Mouse (Mus musculus) CH12.LX (cell line): ENCODE measurements around the gene Kalrn. TPM values are rescaled to one million over a fixed set of nuclear protein-coding genes. Genes with fewer than 3 reads are reported as not detected.

Source experiments
- DNase-seq: peaks from one replicate; pipeline ENCODE4 v3.0.0-alpha.2; 2013; ENCODE audit errors: extremely low read depth
- H3K27ac ChIP-seq: 2 replicates; pipeline ENCODE4 v1.5.1; 2012; ENCODE audit warnings: low read depth, mild to moderate bottlenecking, control low read depth, moderate library complexity; ENCODE audit not compliant: insufficient read depth
- H3K27me3 ChIP-seq: replicated peaks from 2 replicates; pipeline ENCODE3; 2012; ENCODE audit warnings: inconsistent platforms
- H3K36me3 ChIP-seq, 2 experiments: replicated peaks in 1 of 2; 2 replicates each; pipeline versions ENCODE3 to v1.6.1; 2012; ENCODE audit warnings: inconsistent platforms in 1 of 2, low read length in 1 of 2, mild to moderate bottlenecking in 1 of 2, mixed read lengths in 1 of 2, moderate library complexity in 1 of 2; ENCODE audit not compliant: control insufficient read depth in 1 of 2, insufficient read depth in 1 of 2
- H3K4me1 ChIP-seq, 2 experiments: 2 replicates each; pipeline ENCODE4 v1.6.1; 2012; ENCODE audit warnings: inconsistent platforms in 1 of 2, moderate library complexity in 1 of 2; ENCODE audit not compliant: insufficient read depth in 2 of 2, control insufficient read depth in 1 of 2
- H3K4me2 ChIP-seq: 2 replicates; pipeline ENCODE4 v1.6.1; 2012; ENCODE audit warnings: low read depth, mild to moderate bottlenecking, control low read depth; ENCODE audit not compliant: poor library complexity, insufficient read depth, severe bottlenecking
- H3K4me3 ChIP-seq, 3 experiments: fragments of 150-350 bp in 1 of 3; sonication (generic) in 1 of 3; replicated peaks in 1 of 3; 2 replicates each; pipeline versions ENCODE3 to v1.5.1; 2011 to 2012; ENCODE audit warnings: low read depth in 2 of 3, low read length in 2 of 3, mild to moderate bottlenecking in 2 of 3, moderate library complexity in 2 of 3, control low read depth in 1 of 3, improper control_type of control experiment in 1 of 3, inconsistent platforms in 1 of 3, mixed read lengths in 1 of 3; ENCODE audit not compliant: poor library complexity in 1 of 3
- H3K79me2 ChIP-seq: replicated peaks from 2 replicates; pipeline ENCODE4 v1.6.1; 2012; ENCODE audit warnings: mild to moderate bottlenecking, moderate library complexity; ENCODE audit not compliant: control insufficient read depth, poor library complexity, insufficient read depth, severe bottlenecking; ENCODE audit errors: extremely low read depth
- H3K9ac ChIP-seq: 2 replicates; pipeline ENCODE4 v1.6.1; 2012; ENCODE audit warnings: low read depth, mild to moderate bottlenecking, control low read depth, moderate library complexity; ENCODE audit not compliant: insufficient read depth
- H3K9me3 ChIP-seq: replicated peaks from 2 replicates; pipeline ENCODE3; 2012; ENCODE audit warnings: low read length, inconsistent platforms, mixed read lengths
- BHLHE40 ChIP-seq: IDR thresholded peaks from 2 replicates; pipeline ENCODE4 v1.6.1; 2011; ENCODE audit warnings: mild to moderate bottlenecking, low read depth, low read length, improper control_type of control experiment
- CHD1 ChIP-seq: IDR thresholded peaks from 2 replicates; pipeline ENCODE4 v1.6.1; 2012; ENCODE audit warnings: low read depth, low read length, improper control_type of control experiment, inconsistent platforms
- EP300 ChIP-seq: IDR thresholded peaks from 2 replicates; pipeline ENCODE4 v1.6.1; 2011; ENCODE audit warnings: low read length, improper control_type of control experiment
- ETS1 ChIP-seq: conservative IDR thresholded peaks from 2 replicates; pipeline ENCODE4 v1.6.1; 2012; ENCODE audit warnings: low read depth, mild to moderate bottlenecking, inconsistent platforms, low read length, improper control_type of control experiment, moderate library complexity
- HCFC1 ChIP-seq: IDR thresholded peaks from 2 replicates; pipeline ENCODE4 v1.6.1; 2012; ENCODE audit warnings: low read depth, mild to moderate bottlenecking, inconsistent platforms, low read length, improper control_type of control experiment
- IRF4 ChIP-seq: IDR thresholded peaks from 2 replicates; pipeline ENCODE4 v1.6.1; 2014; ENCODE audit warnings: low read depth, mild to moderate bottlenecking, inconsistent platforms, low read length, improper control_type of control experiment
- JUND ChIP-seq: conservative IDR thresholded peaks from 2 replicates; pipeline ENCODE4 v1.6.1; 2011; ENCODE audit warnings: low read depth, low read length, improper control_type of control experiment
- KAT2A ChIP-seq: IDR thresholded peaks from 2 replicates; pipeline ENCODE4 v1.6.1; 2012; ENCODE audit warnings: low read length, improper control_type of control experiment, inconsistent platforms; ENCODE audit not compliant: insufficient replicate concordance
- MAFK ChIP-seq: IDR thresholded peaks from 2 replicates; pipeline ENCODE4 v1.6.1; 2011; ENCODE audit warnings: low read length, improper control_type of control experiment; ENCODE audit not compliant: insufficient replicate concordance
- MAZ ChIP-seq: IDR thresholded peaks from 2 replicates; pipeline ENCODE4 v1.6.1; 2012; ENCODE audit warnings: low read depth, mild to moderate bottlenecking, inconsistent platforms, low read length, improper control_type of control experiment, moderate library complexity
- MXI1 ChIP-seq: IDR thresholded peaks from 2 replicates; pipeline ENCODE4 v1.6.1; 2011; ENCODE audit warnings: mild to moderate bottlenecking, low read depth, low read length, improper control_type of control experiment
- MYC ChIP-seq: IDR thresholded peaks from 2 replicates; pipeline ENCODE4 v1.6.1; 2011; ENCODE audit warnings: low read depth, mild to moderate bottlenecking, improper control_type of control experiment, low read length
- NELFE ChIP-seq: IDR thresholded peaks from 2 replicates; pipeline ENCODE4 v1.6.1; 2011; ENCODE audit warnings: low read depth, low read length, improper control_type of control experiment
- POLR2AphosphoS2 ChIP-seq: IDR thresholded peaks from 2 replicates; pipeline ENCODE4 v1.6.1; 2011; ENCODE audit warnings: low read depth, low read length, improper control_type of control experiment
- RCOR1 ChIP-seq: conservative IDR thresholded peaks from 2 replicates; pipeline ENCODE4 v1.6.1; 2012; ENCODE audit warnings: low read depth, mild to moderate bottlenecking, inconsistent platforms, low read length, improper control_type of control experiment
- SMC3 ChIP-seq: IDR thresholded peaks from 2 replicates; pipeline ENCODE4 v1.6.1; 2011; ENCODE audit warnings: low read depth, low read length, improper control_type of control experiment
- TBP ChIP-seq: conservative IDR thresholded peaks from 2 replicates; pipeline ENCODE4 v1.6.1; 2011; ENCODE audit warnings: low read depth, low read length, improper control_type of control experiment
- TCF12 ChIP-seq: IDR thresholded peaks from 2 replicates; pipeline ENCODE4 v1.6.1; 2014; ENCODE audit warnings: low read depth, mild to moderate bottlenecking, inconsistent platforms, low read length, improper control_type of control experiment
- UBTF ChIP-seq: IDR thresholded peaks from 2 replicates; pipeline ENCODE4 v1.6.1; 2012; ENCODE audit warnings: low read depth, mild to moderate bottlenecking, inconsistent platforms, low read length, improper control_type of control experiment, moderate library complexity
- USF1 ChIP-seq: IDR thresholded peaks from 2 replicates; pipeline ENCODE4 v1.6.1; 2014; ENCODE audit warnings: low read depth, mild to moderate bottlenecking, inconsistent platforms, low read length, improper control_type of control experiment
- ZC3H11A ChIP-seq: IDR thresholded peaks from 2 replicates; pipeline ENCODE4 v1.6.1; 2012; ENCODE audit warnings: low read depth, mild to moderate bottlenecking, inconsistent platforms, low read length, improper control_type of control experiment
- ZKSCAN1 ChIP-seq: IDR thresholded peaks from 2 replicates; pipeline ENCODE4 v1.6.1; 2012; ENCODE audit warnings: low read depth, inconsistent platforms, low read length, improper control_type of control experiment, borderline replicate concordance
- ZNF384 ChIP-seq: IDR thresholded peaks from 2 replicates; pipeline ENCODE4 v1.6.1; 2012; ENCODE audit warnings: low read depth, low read length, improper control_type of control experiment, inconsistent platforms
- dilution Hi-C: fragments of 300-500 bp; cut with MboI; formaldehyde crosslinking; loops from 2 replicates; pipeline ENCODE4 v1.14.3; 2020; ENCODE audit warnings: low sequenced_read_pairs; ENCODE audit not compliant: extremely low pct_unique_long_range_greater_than_20kb, extremely low pct_ligation_motif_present
- in situ Hi-C: fragments of 300-500 bp; cut with MboI; formaldehyde crosslinking; loops from 3 replicates; pipeline ENCODE4 v1.14.3; 2019; ENCODE audit warnings: low sequenced_read_pairs, low pct_ligation_motif_present, low pct_unique_long_range_greater_than_20kb, mixed read lengths
- polyA plus RNA-seq: library from polyadenylated mRNA; unstranded; fragments of >175 nt; gene quantifications from 2 replicates; pipeline ENCODE4 v1.2.1, GENCODE M21; 2012; ENCODE audit warnings: low read depth; ENCODE audit not compliant: insufficient read length
- total RNA-seq, 2 experiments: library from RNA; depleted of rRNA; stranded (reverse); fragments of 300-350 nt in 1 of 2; fragments of >200 nt in 1 of 2; gene quantifications; 2 replicates each; pipeline ENCODE4 v1.2.3; 2012 to 2014

Kalrn gene
- total and polyA plus RNA-seq, 3 experiments = 0.08 to 0.09 TPM; not detected in 1

- Histone ChIP-seq H3K4me1 (no peaks in the 10 kb centered on the region), H3K27ac (no peak overlapping the region), H3K4me3 (no peak overlapping the region), H3K4me2 (no peak overlapping the region), H3K27me3 (peaks cover 47% of the 10 kb centered on the region), H3K9me3 (peaks cover 3% of the 10 kb centered on the region), H3K79me2 (no peaks in the 10 kb centered on the region), H3K9ac (no peak overlapping the region), H3K36me3 (no peaks in the 10 kb centered on the region)
- dilution Hi-C loops (no loop called here), in situ Hi-C loops (no loop called here)
- no peak for DNase-seq
- TF ChIP-seq TBP = no peak
- no peak for TF ChIP-seq EP300
- no peak for TF ChIP-seq IRF4
- no peak for TF ChIP-seq NELFE
- TF ChIP-seq MXI1 = no peak
- no peak for TF ChIP-seq SMC3
- no peak for TF ChIP-seq HCFC1
- no peak for TF ChIP-seq JUND
- no peak for TF ChIP-seq KAT2A
- no peak for TF ChIP-seq POLR2AphosphoS2
- TF ChIP-seq MAFK = no peak
- TF ChIP-seq CHD1 = no peak
These were observed 511.7 kb downstream of the Kalrn start for GRCm38 (mm10) chr16:34061661-34062060.

DNA sequence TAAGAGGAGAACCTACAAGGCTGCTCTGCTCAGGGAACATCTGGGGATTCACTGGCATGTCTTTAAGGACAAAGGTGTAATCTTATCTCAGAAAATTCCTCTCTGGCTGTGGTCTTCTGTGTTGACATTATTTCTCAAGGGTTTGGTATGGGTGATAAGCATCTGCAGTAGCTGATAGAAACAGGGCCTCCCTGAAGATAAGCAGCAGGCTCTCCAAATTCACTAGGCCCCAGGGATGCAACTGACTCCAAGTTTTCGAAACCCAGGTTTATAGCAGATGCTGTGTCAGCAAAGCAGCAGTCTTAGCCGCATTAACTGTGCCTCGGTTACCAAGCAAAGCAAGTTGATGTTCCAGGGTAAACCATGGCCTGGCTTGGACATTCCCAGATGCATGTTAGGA is 514.7 kb downstream of the Kalrn start:
- no peaks in the 10 kb centered on the region for H3K36me3 ChIP-seq

More for the DNA sequence above, 514.7 kb downstream of the Kalrn start:
- no peak for DNase-seq
- Histone ChIP-seq H3K27me3 (peaks cover 57% of the 10 kb centered on the region), H3K4me3 (no peak overlapping the region), H3K9me3 (no peaks in the 10 kb centered on the region), H3K4me2 (no peak overlapping the region), H3K4me1 (no peaks in the 10 kb centered on the region), H3K9ac (no peak overlapping the region), H3K79me2 (no peaks in the 10 kb centered on the region), H3K27ac (no peak overlapping the region)
- in situ Hi-C loops = no loop called here
- dilution Hi-C loops = no loop called here
- TF ChIP-seq MAZ (no peak), ZNF384 (no peak), TCF12 (no peak), ZC3H11A (no peak), IRF4 (no peak), POLR2AphosphoS2 (no peak), RCOR1 (no peak), SMC3 (no peak), BHLHE40 (no peak), MXI1 (no peak), TBP (no peak), MYC (no peak), MAFK (no peak), ZKSCAN1 (no peak), USF1 (no peak), UBTF (no peak), ETS1 (no peak)
